Mouse (Mus musculus) embryonic fibroblast, embryonic 13.5 days (primary cell): ENCODE data around the gene Polr2b.

Experiments
- CTCF ChIP-seq: IDR thresholded peaks from 2 replicates; pipeline ENCODE4 v1.5.1; 2011; ENCODE audit warnings: mild to moderate bottlenecking, control low read depth, low read length, moderate library complexity, borderline replicate concordance; ENCODE audit not compliant: insufficient read depth
- POLR2A ChIP-seq: IDR thresholded peaks from 2 replicates; pipeline ENCODE4 v1.6.1; 2011; ENCODE audit warnings: low read depth, mild to moderate bottlenecking, control low read depth, low read length, moderate library complexity

- no peak for TF ChIP-seq CTCF
- no peak for TF ChIP-seq POLR2A
Observed at GRCm38 (mm10) chr5:77273151-77273550, 36.8 kb upstream of the Polr2b start.
